Mouse (Mus musculus) erythroblast, adult 5-6 weeks (primary cell): ENCODE measurements around the gene Ltb. TPM values are rescaled to one million over a fixed set of nuclear protein-coding genes. Genes with fewer than 3 reads are reported as not detected.

Source experiments
- ATAC-seq: replicated peaks from 2 replicates; pipeline ENCODE4 v1.8.0; 2016; ENCODE audit warnings: moderate number of reproducible peaks, mild to moderate bottlenecking, moderate TSS enrichment, inconsistent platforms; ENCODE audit not compliant: poor library complexity, low FRiP score, severe bottlenecking
- total RNA-seq, 2 experiments: library from RNA; stranded (forward) in 1 of 2; stranded (reverse) in 1 of 2; fragments of 150-400 nt in 1 of 2; fragments of 200-764, 138-1000 nt in 1 of 2; gene quantifications; 2 replicates each; pipeline versions ENCODE4 v1.2.3 to v1.2.4; 2015 to 2017; ENCODE audit warnings: low replicate concordance in 2 of 2

Gene Ltb
- total RNA-seq (2015; ENCODE audit: low replicate concordance) (4.6 TPM in 1 of 2 replicates, not detected in the other), total RNA-seq (2017; ENCODE audit: low replicate concordance) (1.7 and 3.8 TPM in 2 replicates)

GRCm38 (mm10) chr17:35193881-35194843, at the start of gene Ltb:
Ltb (plus strand) TSS chr17:35194439.
- ATAC-seq: no peak

- no peak for ATAC-seq
Measured at GRCm38 (mm10) chr17:35146139-35146538, 48.1 kb upstream of the Ltb start.

- ATAC-seq: no peak
Measured at GRCm38 (mm10) chr17:35147348-35147747, 46.9 kb upstream of the Ltb start.

- no peak for ATAC-seq
Measured at GRCm38 (mm10) chr17:35147922-35148639, 46.2 kb upstream of the Ltb start.

GRCm38 (mm10) chr17:35152121-35152520, 42.1 kb upstream of the Ltb start:
- no peak for ATAC-seq

GRCm38 (mm10) chr17:35153077-35153476, 41.2 kb upstream of the Ltb start:
- ATAC-seq: no peak

- ATAC-seq: no peak
Measured at GRCm38 (mm10) chr17:35153931-35154330, 40.3 kb upstream of the Ltb start.

- no peak for ATAC-seq
Measured at GRCm38 (mm10) chr17:35154616-35155015, 39.6 kb upstream of the Ltb start.

GRCm38 (mm10) chr17:35155451-35155850, 38.8 kb upstream of the Ltb start:
- no peak for ATAC-seq

- ATAC-seq: no peak
Measured at GRCm38 (mm10) chr17:35156461-35157200, 37.6 kb upstream of the Ltb start.

- ATAC-seq: no peak
Measured at GRCm38 (mm10) chr17:35157254-35157653, 37.0 kb upstream of the Ltb start.

GRCm38 (mm10) chr17:35157661-35158175, 36.5 kb upstream of the Ltb start:
- no peak for ATAC-seq

- ATAC-seq: no peak
Measured at GRCm38 (mm10) chr17:35158850-35159593, 35.2 kb upstream of the Ltb start.

GRCm38 (mm10) chr17:35159638-35160037, 34.6 kb upstream of the Ltb start:
- ATAC-seq: no peak

- no peak for ATAC-seq
Measured at GRCm38 (mm10) chr17:35161421-35161820, 32.8 kb upstream of the Ltb start.

GRCm38 (mm10) chr17:35162121-35162520, 32.1 kb upstream of the Ltb start:
- no peak for ATAC-seq

- ATAC-seq: no peak
Measured at GRCm38 (mm10) chr17:35162730-35163129, 31.5 kb upstream of the Ltb start.

- ATAC-seq: no peak
Measured at GRCm38 (mm10) chr17:35163326-35164081, 30.7 kb upstream of the Ltb start.

- ATAC-seq: no peak
Measured at GRCm38 (mm10) chr17:35164218-35164567, 30.0 kb upstream of the Ltb start.
